Mouse (Mus musculus) embryonic fibroblast, embryonic 13.5 days (primary cell): ENCODE measurements around the gene Adam12. TPM values are rescaled to one million over a fixed set of nuclear protein-coding genes. Genes with fewer than 3 reads are reported as not detected.

Experiments
- H3K27ac ChIP-seq: 2 replicates; pipeline ENCODE4 v1.5.1; 2012; ENCODE audit warnings: low read length, control low read depth, inconsistent platforms; ENCODE audit not compliant: insufficient read depth
- H3K4me1 ChIP-seq: 2 replicates; pipeline ENCODE4 v1.6.1; 2011; ENCODE audit warnings: low read length; ENCODE audit not compliant: control insufficient read depth, insufficient read depth
- H3K4me3 ChIP-seq: 2 replicates; pipeline ENCODE4 v1.5.1; 2011; ENCODE audit warnings: mild to moderate bottlenecking, control low read depth, low read length; ENCODE audit not compliant: insufficient read depth
- CTCF ChIP-seq: IDR thresholded peaks from 2 replicates; pipeline ENCODE4 v1.5.1; 2011; ENCODE audit warnings: mild to moderate bottlenecking, control low read depth, low read length, moderate library complexity, borderline replicate concordance; ENCODE audit not compliant: insufficient read depth
- POLR2A ChIP-seq: IDR thresholded peaks from 2 replicates; pipeline ENCODE4 v1.6.1; 2011; ENCODE audit warnings: low read depth, mild to moderate bottlenecking, control low read depth, low read length, moderate library complexity
- polyA plus RNA-seq: library from polyadenylated mRNA; stranded (reverse); fragments of >200 nt; gene quantifications from 2 replicates; pipeline ENCODE4 v1.2.4, GENCODE M21; 2011; ENCODE audit warnings: low read depth; ENCODE audit not compliant: missing spikeins, insufficient read length

Adam12 gene
- polyA plus RNA-seq, 1 experiment: 104 TPM

GRCm38 (mm10) chr7:134227101-134227500 is 4.8 kb downstream of the Adam12 start:
- Histone ChIP-seq H3K27ac (no peak overlapping the region), H3K4me1 (peaks cover 19% of the 10 kb centered on the region), H3K4me3 (no peak overlapping the region)
- no peak for TF ChIP-seq CTCF
- TF ChIP-seq POLR2A: no peak

GRCm38 (mm10) chr7:134226231-134226630 is 5.7 kb downstream of the Adam12 start:
- TF ChIP-seq CTCF (no peak), POLR2A (no peak)
- Histone ChIP-seq H3K27ac (0 out of 2 replicates have a peak overlapping the region, but pooled peaks have one; percentile 82), H3K4me1 (peaks cover 14% of the 10 kb centered on the region), H3K4me3 (no peak overlapping the region)

- TF ChIP-seq POLR2A (peak; percentile 63), CTCF (no peak)
- peak overlapping the region; percentile 82 for H3K27ac ChIP-seq
- H3K4me1 ChIP-seq: peaks cover 11% of the 10 kb centered on the region
- peak overlapping the region; percentile 97 for H3K4me3 ChIP-seq
These were observed 7.0 kb downstream of the Adam12 start for GRCm38 (mm10) chr7:134224741-134225612.

GRCm38 (mm10) chr7:134224421-134224740 is 7.6 kb downstream of the Adam12 start:
- peak overlapping the region; percentile 82 for H3K27ac ChIP-seq
- TF ChIP-seq CTCF (no peak), POLR2A (no peak)
- H3K4me1 ChIP-seq: peaks cover 11% of the 10 kb centered on the region
- peak overlapping the region; percentile 97 for H3K4me3 ChIP-seq

- peak overlapping the region; percentile 82 for H3K27ac ChIP-seq
- peaks cover 11% of the 10 kb centered on the region for H3K4me1 ChIP-seq
- peak overlapping the region; percentile 97 for H3K4me3 ChIP-seq
- TF ChIP-seq CTCF (peak; percentile 41; the same call in 1 of the 2 replicates), POLR2A (no peak)
These were observed 8.3 kb downstream of the Adam12 start for GRCm38 (mm10) chr7:134223444-134224161.

GRCm38 (mm10) chr7:134207956-134208355 is 24.0 kb downstream of the Adam12 start:
- TF ChIP-seq CTCF: no peak
- no peak for TF ChIP-seq POLR2A
- no peaks in the 10 kb centered on the region for H3K4me1 ChIP-seq
- H3K27ac ChIP-seq: no peak overlapping the region
- no peak overlapping the region for H3K4me3 ChIP-seq

GRCm38 (mm10) chr7:134193089-134193488 is 38.9 kb downstream of the Adam12 start:
- no peak overlapping the region for H3K27ac ChIP-seq
- H3K4me1 ChIP-seq: no peaks in the 10 kb centered on the region
- H3K4me3 ChIP-seq: no peak overlapping the region
- TF ChIP-seq POLR2A: no peak
- TF ChIP-seq CTCF: no peak

- no peak for TF ChIP-seq CTCF
- no peak for TF ChIP-seq POLR2A
- H3K27ac ChIP-seq: peak overlapping the region; percentile 52; the same call in 1 of the 2 replicates
These were observed 41.8 kb downstream of the Adam12 start for GRCm38 (mm10) chr7:134190101-134190500.

GRCm38 (mm10) chr7:134188565-134188964 is 43.4 kb downstream of the Adam12 start:
- TF ChIP-seq CTCF (no peak), POLR2A (no peak)
- Histone ChIP-seq H3K4me3 (no peak overlapping the region), H3K27ac (no peak overlapping the region), H3K4me1 (0 out of 2 replicates have a peak, but pooled peaks cover 5% of the 10 kb centered on the region)

More at GRCm38 (mm10) chr7:134190101-134190500, 41.8 kb downstream of the Adam12 start:
- Histone ChIP-seq H3K4me1 (0 out of 2 replicates have a peak, but pooled peaks cover 5% of the 10 kb centered on the region), H3K4me3 (no peak overlapping the region)
